Mouse (Mus musculus) olfactory bulb, adult 2 months (tissue): ENCODE results near the gene Adam33.

ENCODE experiments used
- CTCF ChIP-seq: fragments of 200-500 bp; IDR thresholded peaks from 2 replicates; pipeline ENCODE4 v1.5.1; 2012; ENCODE audit warnings: low read depth, mild to moderate bottlenecking, low read length, moderate library complexity; ENCODE audit not compliant: insufficient read depth
- POLR2A ChIP-seq: fragments of 200-500 bp; IDR thresholded peaks from 2 replicates; pipeline ENCODE4 v1.6.1; 2012; ENCODE audit warnings: mild to moderate bottlenecking, low read depth, low read length, moderate library complexity; ENCODE audit not compliant: insufficient read depth

- TF ChIP-seq CTCF (no peak), POLR2A (no peak)
These were observed 37.9 kb upstream of the Adam33 start for GRCm38 (mm10) chr2:131101530-131101929.
